Mouse (Mus musculus) bone marrow macrophage, adult 2 months (primary cell): ENCODE data around the gene Meaf6.

Experiments
- CTCF ChIP-seq: IDR thresholded peaks from 2 replicates; pipeline ENCODE4 v1.5.1; 2012; ENCODE audit warnings: low read depth, mild to moderate bottlenecking, low read length, moderate library complexity
- POLR2A ChIP-seq: IDR thresholded peaks from 2 replicates; pipeline ENCODE4 v1.6.1; 2012; ENCODE audit warnings: mild to moderate bottlenecking, low read depth, low read length, borderline replicate concordance

DNA sequence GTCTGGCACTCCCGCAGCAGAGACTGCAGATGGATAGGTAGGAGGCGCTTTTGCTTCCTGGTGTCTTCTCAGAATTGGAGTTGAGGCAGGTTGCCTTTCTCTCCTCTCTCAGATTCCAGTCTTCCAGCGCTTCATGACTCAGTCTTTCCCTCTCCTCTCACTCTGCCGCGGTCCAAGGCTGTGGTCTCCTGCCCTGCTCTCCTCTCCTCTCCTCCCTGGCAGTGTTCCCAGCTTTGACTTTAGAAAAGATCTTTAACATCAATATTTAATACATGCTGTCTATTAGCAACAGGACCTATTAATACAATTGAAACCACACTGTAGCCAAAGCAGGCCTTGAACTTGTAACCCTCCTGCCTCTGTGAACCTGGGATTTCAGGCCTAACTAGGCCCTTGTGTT, 11.1 kb downstream of the Meaf6 start:
- no peak for TF ChIP-seq CTCF
- no peak for TF ChIP-seq POLR2A
